Mouse (Mus musculus): ENCODE results near the gene Gm10570.
A peak's percentile ranks its signal among the peaks of the same experiment; 100 is the strongest.

GRCm38 (mm10) chr4:130275016-130275822 is 33.3 kb downstream of the Gm10570 start:
- TF ChIP-seq CTCF (IDR thresholded peaks at IDR 0.05; ENCODE audit: extremely low read depth, insufficient read length, insufficient replicate concordance, low read depth, low read length) (no peak), POLR2A (IDR thresholded peaks at IDR 0.05; ENCODE audit: low read depth, low read length) (peak; percentile 17; the same call in 1 of the 2 replicates)
